Mouse (Mus musculus): ENCODE data around the gene Dio3.

Gene Dio3

GRCm38 (mm10) chr12:110278853-110279252 lies at the start of gene Dio3:
Gene Dio3 (plus strand): TSS chr12:110279068.
- in situ Hi-C loops (cut with MboI; ENCODE audit: unreplicated experiment in 2 of 2) = no loop called here

GRCm38 (mm10) chr12:110230296-110230695 lies 48.6 kb upstream of the Dio3 start:
- in situ Hi-C loops (cut with MboI; ENCODE audit: unreplicated experiment in 2 of 2) = no loop called here

GRCm38 (mm10) chr12:110230767-110231166 lies 48.1 kb upstream of the Dio3 start:
- in situ Hi-C loops (cut with MboI; ENCODE audit: unreplicated experiment in 2 of 2) = no loop called here

- in situ Hi-C loops (cut with MboI; ENCODE audit: unreplicated experiment in 2 of 2) = no loop called here
Measured at GRCm38 (mm10) chr12:110231709-110232600, 46.9 kb upstream of the Dio3 start.

- in situ Hi-C loops (cut with MboI; ENCODE audit: unreplicated experiment in 2 of 2) = no loop called here
Measured at GRCm38 (mm10) chr12:110235908-110236307, 43.0 kb upstream of the Dio3 start.

GRCm38 (mm10) chr12:110237046-110237445 lies 41.8 kb upstream of the Dio3 start:
- in situ Hi-C loops (cut with MboI; ENCODE audit: unreplicated experiment in 2 of 2) = no loop called here

GRCm38 (mm10) chr12:110239358-110239757 lies 39.5 kb upstream of the Dio3 start:
- in situ Hi-C loops (cut with MboI; ENCODE audit: unreplicated experiment in 2 of 2) = no loop called here

- in situ Hi-C loops (cut with MboI; ENCODE audit: unreplicated experiment in 2 of 2) = no loop called here
Measured at GRCm38 (mm10) chr12:110244581-110244980, 34.3 kb upstream of the Dio3 start.

- in situ Hi-C loops (cut with MboI; ENCODE audit: unreplicated experiment in 2 of 2) = no loop called here
Measured at GRCm38 (mm10) chr12:110245461-110245860, 33.4 kb upstream of the Dio3 start.

- in situ Hi-C loops (cut with MboI; ENCODE audit: unreplicated experiment in 2 of 2) = no loop called here
Measured at GRCm38 (mm10) chr12:110252163-110252575, 26.7 kb upstream of the Dio3 start.

GRCm38 (mm10) chr12:110255731-110256130 lies 23.1 kb upstream of the Dio3 start:
- in situ Hi-C loops (cut with MboI; ENCODE audit: unreplicated experiment in 2 of 2) = no loop called here

- in situ Hi-C loops (cut with MboI; ENCODE audit: unreplicated experiment in 2 of 2) = no loop called here
Measured at GRCm38 (mm10) chr12:110256478-110257220, 22.2 kb upstream of the Dio3 start.

GRCm38 (mm10) chr12:110268226-110268625 lies 10.6 kb upstream of the Dio3 start:
- in situ Hi-C loops (cut with MboI; ENCODE audit: unreplicated experiment in 2 of 2) = no loop called here

GRCm38 (mm10) chr12:110269686-110270085 lies 9.2 kb upstream of the Dio3 start:
- in situ Hi-C loops (cut with MboI; ENCODE audit: unreplicated experiment in 2 of 2) = no loop called here

- in situ Hi-C loops (cut with MboI; ENCODE audit: unreplicated experiment in 2 of 2) = no loop called here
Measured at GRCm38 (mm10) chr12:110276034-110276433, 2.8 kb upstream of the Dio3 start.

- in situ Hi-C loops (cut with MboI; ENCODE audit: unreplicated experiment in 2 of 2) = no loop called here
Measured at GRCm38 (mm10) chr12:110277259-110277964, 1.5 kb upstream of the Dio3 start.

GRCm38 (mm10) chr12:110277965-110278307 lies 932 bp upstream of the Dio3 start:
- in situ Hi-C loops (cut with MboI; ENCODE audit: unreplicated experiment in 2 of 2) = no loop called here

- in situ Hi-C loops (cut with MboI; ENCODE audit: unreplicated experiment in 2 of 2) = no loop called here
Measured at GRCm38 (mm10) chr12:110280373-110280772, 1.5 kb downstream of the Dio3 start.

GRCm38 (mm10) chr12:110283792-110284191 lies 4.9 kb downstream of the Dio3 start:
- in situ Hi-C loops (cut with MboI; ENCODE audit: unreplicated experiment in 2 of 2) = no loop called here

GRCm38 (mm10) chr12:110292816-110293215 lies 13.9 kb downstream of the Dio3 start:
- in situ Hi-C loops (cut with MboI; ENCODE audit: unreplicated experiment in 2 of 2) = no loop called here

GRCm38 (mm10) chr12:110294891-110295290 lies 16.0 kb downstream of the Dio3 start:
- in situ Hi-C loops (cut with MboI; ENCODE audit: unreplicated experiment in 2 of 2) = no loop called here
